Comparison of ENCODE assay signal across 8 mouse cellular contexts in the genomic region with DNA sequence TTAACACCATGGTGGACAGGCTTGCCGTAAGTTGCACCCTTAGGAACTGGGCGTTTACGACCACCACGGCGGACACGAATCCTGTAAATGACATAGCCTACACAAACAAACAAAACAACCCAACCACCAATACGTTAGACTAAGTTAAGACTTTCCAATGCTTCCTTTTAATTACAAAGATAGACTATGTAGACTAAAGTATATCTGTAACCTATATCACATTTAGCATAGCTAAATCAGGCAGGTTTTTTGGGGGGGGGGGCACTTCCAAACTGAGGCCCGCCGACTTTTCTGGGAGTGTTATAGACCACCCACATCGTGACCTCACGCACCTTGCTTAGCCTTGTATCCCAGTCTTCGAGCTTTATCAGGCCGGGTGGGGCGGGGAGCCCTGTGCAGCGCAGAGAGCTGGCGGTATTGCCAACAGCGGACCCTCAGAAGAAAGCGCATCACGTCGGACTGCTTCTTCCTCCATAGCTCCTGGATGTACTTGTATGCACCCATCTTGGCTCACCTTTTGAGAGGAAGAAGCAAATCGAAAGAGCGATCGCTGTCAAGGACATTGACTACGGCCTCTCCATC. TPM values are rescaled to one million over a fixed set of nuclear protein-coding genes. Genes with fewer than 3 reads are reported as not detected.
DNase-seq lines count a peak whose midpoint lies in the region; ATAC-seq and TF ChIP-seq lines count a peak whose summit lies in the region.
"Not testable (repeated sequence)": the region's sequence is repeated elsewhere in the genome, so short reads cannot be mapped to it uniquely, and the experiment has no call there.

No protein-coding gene starts in this region.

- peak; percentile 2; the same call in 1 of the 2 replicates for ATAC-seq in forebrain, embryonic 16.5 days
- peak; percentile 1 for ATAC-seq in hindbrain, embryonic 12.5 days (ENCODE audit: low FRiP score)
- ATAC-seq in kidney, embryonic 16.5 days (ENCODE audit: low FRiP score, low TSS enrichment); liver, embryonic 15.5 days (ENCODE audit: insufficient read depth): not testable (repeated sequence)
- ATAC-seq in midbrain, embryonic 14.5 days (ENCODE audit: low FRiP score, low TSS enrichment) = peak; percentile 0; the same call in 1 of the 2 replicates

- TF ChIP-seq POLR2A in spleen, adult 2 months (IDR thresholded peaks at IDR 0.05; ENCODE audit: low read depth, low read length) = not testable (repeated sequence)

- TF ChIP-seq CTCF in spleen, adult 2 months (IDR thresholded peaks at IDR 0.05; ENCODE audit: extremely low read depth, insufficient read depth, insufficient read length, insufficient replicate concordance) = not testable (repeated sequence)

- peaks cover 15% of the 10 kb centered on the region for H3K36me3 ChIP-seq in forebrain, embryonic 16.5 days (ENCODE audit: control insufficient read depth, insufficient read depth)
- peaks cover 21% of the 10 kb centered on the region for H3K36me3 ChIP-seq in hindbrain, embryonic 12.5 days
- peaks cover 23% of the 10 kb centered on the region for H3K36me3 ChIP-seq in kidney, embryonic 16.5 days (ENCODE audit: insufficient read depth, low read length)
- peaks cover 23% of the 10 kb centered on the region for H3K36me3 ChIP-seq in liver, embryonic 15.5 days (replicated peaks)
- peaks cover 29% of the 10 kb centered on the region for H3K36me3 ChIP-seq in midbrain, embryonic 14.5 days (ENCODE audit: control insufficient read depth, insufficient read depth, low read length)
- peaks cover 12% of the 10 kb centered on the region for H3K36me3 ChIP-seq in spleen, adult 2 months (ENCODE audit: control insufficient read depth, insufficient read depth, low read length)

- H3K4me3 ChIP-seq in forebrain, embryonic 16.5 days (replicated peaks; ENCODE audit: low read length) = peak overlapping the region; percentile 60
- H3K4me3 ChIP-seq in hindbrain, embryonic 12.5 days = peak overlapping the region; percentile 89
- peak overlapping the region; percentile 94 for H3K4me3 ChIP-seq in kidney, embryonic 16.5 days (ENCODE audit: low read length)
- H3K4me3 ChIP-seq in liver, embryonic 15.5 days (replicated peaks) = peak overlapping the region; percentile 85
- H3K4me3 ChIP-seq in midbrain, embryonic 14.5 days (replicated peaks; ENCODE audit: low read depth, low read length) = peak overlapping the region; percentile 83
- H3K4me3 ChIP-seq in spleen, adult 2 months (ENCODE audit: extremely low read depth, insufficient read depth, insufficient read length) = peak overlapping the region; percentile 87

- H3K4me2 ChIP-seq in forebrain, embryonic 16.5 days (ENCODE audit: low read length) = peak overlapping the region; percentile 78
- H3K4me2 ChIP-seq in hindbrain, embryonic 12.5 days (replicated peaks) = peak overlapping the region; percentile 69
- H3K4me2 ChIP-seq in kidney, embryonic 16.5 days (replicated peaks; ENCODE audit: low read depth, low read length) = peak overlapping the region; percentile 74
- peak overlapping the region; percentile 90 for H3K4me2 ChIP-seq in liver, embryonic 15.5 days
- H3K4me2 ChIP-seq in midbrain, embryonic 14.5 days (ENCODE audit: low read length) = peak overlapping the region; percentile 71

- H3K27ac ChIP-seq in forebrain, embryonic 16.5 days (ENCODE audit: low read length) = peak overlapping the region; percentile 82
- peak overlapping the region; percentile 83 for H3K27ac ChIP-seq in hindbrain, embryonic 12.5 days
- peak overlapping the region; percentile 84 for H3K27ac ChIP-seq in kidney, embryonic 16.5 days (ENCODE audit: low read length)
- H3K27ac ChIP-seq in liver, embryonic 15.5 days (replicated peaks) = peak overlapping the region; percentile 87
- H3K27ac ChIP-seq in midbrain, embryonic 14.5 days (replicated peaks; ENCODE audit: low read depth, low read length) = peak overlapping the region; percentile 87
- peak overlapping the region; percentile 59; the same call in 1 of the 2 replicates for H3K27ac ChIP-seq in spleen, adult 2 months (ENCODE audit: insufficient read depth, low read length)

- H3K27me3 ChIP-seq in forebrain, embryonic 16.5 days (replicated peaks; ENCODE audit: control insufficient read depth, insufficient read depth, low read length); hindbrain, embryonic 12.5 days; kidney, embryonic 16.5 days (ENCODE audit: insufficient read depth, low read length); liver, embryonic 15.5 days; midbrain, embryonic 14.5 days (ENCODE audit: control insufficient read depth, insufficient read depth, low read length); spleen, adult 2 months (ENCODE audit: control insufficient read depth, insufficient read depth, low read length): not testable (repeated sequence)

- not testable (repeated sequence) for H3K9me3 ChIP-seq in forebrain, embryonic 16.5 days (ENCODE audit: control insufficient read depth, low read length); hindbrain, embryonic 12.5 days (replicated peaks); kidney, embryonic 16.5 days (ENCODE audit: low read length); liver, embryonic 15.5 days (replicated peaks); midbrain, embryonic 14.5 days (ENCODE audit: control insufficient read depth, low read length)

- peak overlapping the region; percentile 81 for H3K9ac ChIP-seq in forebrain, embryonic 16.5 days (replicated peaks; ENCODE audit: low read depth, low read length)
- H3K9ac ChIP-seq in hindbrain, embryonic 12.5 days = peak overlapping the region; percentile 95
- H3K9ac ChIP-seq in kidney, embryonic 16.5 days (replicated peaks; ENCODE audit: low read length) = peak overlapping the region; percentile 99
- H3K9ac ChIP-seq in liver, embryonic 15.5 days = peak overlapping the region; percentile 87
- peak overlapping the region; percentile 95 for H3K9ac ChIP-seq in midbrain, embryonic 14.5 days (replicated peaks; ENCODE audit: low read length)

- H3K4me1 ChIP-seq in forebrain, embryonic 16.5 days (replicated peaks; ENCODE audit: control insufficient read depth, insufficient read depth, low read length) = peaks cover 12% of the 10 kb centered on the region
- peaks cover 15% of the 10 kb centered on the region for H3K4me1 ChIP-seq in hindbrain, embryonic 12.5 days
- peaks cover 10% of the 10 kb centered on the region; the same call in 1 of the 2 replicates for H3K4me1 ChIP-seq in kidney, embryonic 16.5 days (ENCODE audit: insufficient read depth, low read length)
- H3K4me1 ChIP-seq in liver, embryonic 15.5 days (replicated peaks) = peaks cover 17% of the 10 kb centered on the region
- peaks cover 12% of the 10 kb centered on the region for H3K4me1 ChIP-seq in midbrain, embryonic 14.5 days (ENCODE audit: control insufficient read depth, insufficient read depth, low read length)
- H3K4me1 ChIP-seq in spleen, adult 2 months (ENCODE audit: control insufficient read depth, insufficient read depth, insufficient read length) = not testable (repeated sequence)

- under 1% methylated on average over 19 of the region's 24 CpGs for WGBS in forebrain, embryonic 16.5 days
- under 1% methylated on average over 24 of the region's 24 CpGs for WGBS in hindbrain, embryonic 12.5 days
- WGBS in kidney, embryonic 16.5 days = 0% methylated on average over 21 of the region's 24 CpGs
- WGBS in liver, embryonic 15.5 days (ENCODE audit: insufficient replicate concordance) = under 1% methylated on average over 24 of the region's 24 CpGs
- under 1% methylated on average over 20 of the region's 24 CpGs for WGBS in midbrain, embryonic 14.5 days
- WGBS in spleen, adult 2 months = 1% methylated on average over 24 of the region's 24 CpGs

- peak; percentile 31 for DNase-seq in ES-CJ7 (ENCODE audit: low read depth, low spot score)
- DNase-seq in embryo, embryonic 11 days = peak; percentile 22
- DNase-seq in midbrain, embryonic 14.5 days = peak; percentile 41
- not testable (repeated sequence) for DNase-seq in spleen, adult 2 months (ENCODE audit: low read depth in 1 of 2, low spot score in 2 of 2)

RNA-seq across cellular contexts. Expression of a gene that starts 0.9 kb away (rescaled TPM):
- polyA plus RNA-seq in forebrain, embryonic 16.5 days (2015; fragmentation: Nextera tagmentation; extraction: Ambion mirVana) = 34.7 and 36.2 TPM in 2 replicates
- polyA plus RNA-seq in hindbrain, embryonic 12.5 days (2016; fragmentation: Nextera tagmentation; extraction: Ambion mirVana) = 24.4 and 25.8 TPM in 2 replicates
- 13.3 and 18.4 TPM in 2 replicates for polyA plus RNA-seq in kidney, embryonic 16.5 days (2015; fragmentation: Nextera tagmentation; extraction: Ambion mirVana)
- 7.4 and 7.6 TPM in 2 replicates for polyA plus RNA-seq in liver, embryonic 15.5 days (2015; fragmentation: Nextera tagmentation; extraction: Ambion mirVana)
- 38.0 and 54.5 TPM in 2 replicates for polyA plus RNA-seq in midbrain, embryonic 14.5 days (2014; fragmentation: Nextera tagmentation; extraction: Ambion mirVana)
- 1.2 and 1.3 TPM in 2 replicates for polyA plus RNA-seq in spleen, adult 2 months (2012; rRNA removed)

RNA-seq across cellular contexts. Expression of a gene that starts 1.2 kb away (rescaled TPM):
- polyA plus RNA-seq in forebrain, embryonic 16.5 days (2015; fragmentation: Nextera tagmentation; extraction: Ambion mirVana) = 303 and 306 TPM in 2 replicates
- polyA plus RNA-seq in hindbrain, embryonic 12.5 days (2016; fragmentation: Nextera tagmentation; extraction: Ambion mirVana) = 320 and 326 TPM in 2 replicates
- polyA plus RNA-seq in kidney, embryonic 16.5 days (2015; fragmentation: Nextera tagmentation; extraction: Ambion mirVana) = 366 and 373 TPM in 2 replicates
- 195 and 231 TPM in 2 replicates for polyA plus RNA-seq in liver, embryonic 15.5 days (2015; fragmentation: Nextera tagmentation; extraction: Ambion mirVana)
- polyA plus RNA-seq in midbrain, embryonic 14.5 days (2014; fragmentation: Nextera tagmentation; extraction: Ambion mirVana) = 350 and 371 TPM in 2 replicates
- 242 and 290 TPM in 2 replicates for polyA plus RNA-seq in spleen, adult 2 months (2012; rRNA removed)

RNA-seq across cellular contexts. Expression of a gene that starts 31.1 kb away (rescaled TPM):
- polyA plus RNA-seq in forebrain, embryonic 16.5 days (2015; fragmentation: Nextera tagmentation; extraction: Ambion mirVana) = 6.9 and 10.1 TPM in 2 replicates
- polyA plus RNA-seq in hindbrain, embryonic 12.5 days (2016; fragmentation: Nextera tagmentation; extraction: Ambion mirVana) = 4.9 and 5.3 TPM in 2 replicates
- polyA plus RNA-seq in kidney, embryonic 16.5 days (2015; fragmentation: Nextera tagmentation; extraction: Ambion mirVana) = 10.3 and 10.5 TPM in 2 replicates
- polyA plus RNA-seq in liver, embryonic 15.5 days (2015; fragmentation: Nextera tagmentation; extraction: Ambion mirVana) = 1.5 TPM in 2 replicates
- 3.6 and 7.0 TPM in 2 replicates for polyA plus RNA-seq in midbrain, embryonic 14.5 days (2014; fragmentation: Nextera tagmentation; extraction: Ambion mirVana)
- polyA plus RNA-seq in spleen, adult 2 months (2012; rRNA removed) = 4.8 and 9.3 TPM in 2 replicates
